Mouse (Mus musculus) stomach, postnatal 0 days (tissue): ENCODE results near the gene Anxa6.

Experiments
- CTCF ChIP-seq: IDR thresholded peaks from 2 replicates; pipeline ENCODE4 v1.5.1; 2016; ENCODE audit warnings: antibody characterized with exemption, low read depth, mild to moderate bottlenecking, moderate library complexity
- EP300 ChIP-seq: optimal IDR thresholded peaks from 2 replicates; pipeline ENCODE3; 2016; ENCODE audit warnings: antibody characterized with exemption

GRCm38 (mm10) chr11:55050837-55051510 lies 17.7 kb upstream of the Anxa6 start:
- TF ChIP-seq CTCF, result no peak
- no peak for TF ChIP-seq EP300
